Mouse (Mus musculus): ENCODE measurements at regions not wholly inside any gene's neighbourhood (a gene's known extent, or its start where the extent isn't known, plus 50 kb on each side); places are given as distances from the start of the nearest gene placed in this dataset.

- H3K9ac ChIP-seq (ENCODE audit: insufficient read depth, low read depth, low read length, poor library complexity, severe bottlenecking): no peak overlapping the region
Observed at GRCm38 (mm10) chr12:58545832-58546538, 276.9 kb upstream of the Clec14a start.

GRCm38 (mm10) chr12:58544862-58545261, 275.8 kb upstream of the Clec14a start:
- no peak overlapping the region for H3K4me3 ChIP-seq (ENCODE audit: insufficient read depth in 1 of 2, low read depth in 1 of 2, low read length in 2 of 2, poor library complexity in 1 of 2, severe bottlenecking in 1 of 2)

More at GRCm38 (mm10) chr12:58545832-58546538, 276.9 kb upstream of the Clec14a start:
- DNase-seq (ENCODE audit: low read depth, low spot score): no peak
- TF ChIP-seq ZC3H11A (IDR thresholded peaks at IDR 0.05; ENCODE audit: borderline replicate concordance, low read depth, low read length) (no peak), ZNF384 (IDR thresholded peaks at IDR 0.05; ENCODE audit: low read depth, low read length) (no peak)
- Histone ChIP-seq H3K36me3 (ENCODE audit: control insufficient read depth, insufficient read depth, low read length, poor library complexity, severe bottlenecking) (no peaks in the 10 kb centered on the region), H3K4me3 (ENCODE audit: insufficient read depth in 1 of 2, low read depth in 1 of 2, low read length in 2 of 2, poor library complexity in 1 of 2, severe bottlenecking in 1 of 2) (no peak overlapping the region), H3K4me1 (ENCODE audit: control insufficient read depth in 2 of 2, insufficient read depth in 2 of 2, low read length in 2 of 2, poor library complexity in 1 of 2) (no peaks in the 10 kb centered on the region), H3K27ac (ENCODE audit: insufficient read depth, low read depth, low read length, poor library complexity, severe bottlenecking) (no peak overlapping the region), H3K9me3 (ENCODE audit: control insufficient read depth, insufficient read depth, low read depth, low read length) (no peaks in the 10 kb centered on the region)
- in situ Hi-C loops (cut with MboI; ENCODE audit: low sequenced_read_pairs in 2 of 2, unreplicated experiment in 2 of 2): no loop called here

GRCm38 (mm10) chr12:58538305-58538719, 269.2 kb upstream of the Clec14a start:
- TF ChIP-seq MAFK (IDR thresholded peaks at IDR 0.05; ENCODE audit: insufficient read depth, low read depth, low read length): peak; percentile 98
- TF ChIP-seq ZNF384 (IDR thresholded peaks at IDR 0.05; ENCODE audit: low read depth, low read length): no peak
- no peaks in the 10 kb centered on the region for H3K36me3 ChIP-seq (ENCODE audit: control insufficient read depth, insufficient read depth, low read length, poor library complexity, severe bottlenecking)
- no peaks in the 10 kb centered on the region for H3K4me1 ChIP-seq (ENCODE audit: control insufficient read depth in 2 of 2, insufficient read depth in 2 of 2, low read length in 2 of 2, poor library complexity in 1 of 2)
- no peak overlapping the region for H3K27ac ChIP-seq (ENCODE audit: insufficient read depth, low read depth, low read length, poor library complexity, severe bottlenecking)
- DNase-seq (ENCODE audit: low read depth, low spot score): no peak
- in situ Hi-C loops (cut with MboI; ENCODE audit: low sequenced_read_pairs in 2 of 2, unreplicated experiment in 2 of 2): no loop called here
- H3K4me3 ChIP-seq (ENCODE audit: insufficient read depth in 1 of 2, low read depth in 1 of 2, low read length in 2 of 2, poor library complexity in 1 of 2, severe bottlenecking in 1 of 2): no peak overlapping the region
- no peaks in the 10 kb centered on the region for H3K9me3 ChIP-seq (ENCODE audit: control insufficient read depth, insufficient read depth, low read depth, low read length)
- H3K9ac ChIP-seq (ENCODE audit: insufficient read depth, low read depth, low read length, poor library complexity, severe bottlenecking): no peak overlapping the region

More at GRCm38 (mm10) chr12:58544862-58545261, 275.8 kb upstream of the Clec14a start:
- DNase-seq (ENCODE audit: low read depth, low spot score): no peak
- TF ChIP-seq ZC3H11A (IDR thresholded peaks at IDR 0.05; ENCODE audit: borderline replicate concordance, low read depth, low read length): no peak
- TF ChIP-seq ZNF384 (IDR thresholded peaks at IDR 0.05; ENCODE audit: low read depth, low read length): no peak
- no peaks in the 10 kb centered on the region for H3K4me1 ChIP-seq (ENCODE audit: control insufficient read depth in 2 of 2, insufficient read depth in 2 of 2, low read length in 2 of 2, poor library complexity in 1 of 2)
- no peaks in the 10 kb centered on the region for H3K36me3 ChIP-seq (ENCODE audit: control insufficient read depth, insufficient read depth, low read length, poor library complexity, severe bottlenecking)
- no peaks in the 10 kb centered on the region for H3K9me3 ChIP-seq (ENCODE audit: control insufficient read depth, insufficient read depth, low read depth, low read length)
- in situ Hi-C loops (cut with MboI; ENCODE audit: low sequenced_read_pairs in 2 of 2, unreplicated experiment in 2 of 2): no loop called here
- H3K27ac ChIP-seq (ENCODE audit: insufficient read depth, low read depth, low read length, poor library complexity, severe bottlenecking): no peak overlapping the region
- no peak overlapping the region for H3K9ac ChIP-seq (ENCODE audit: insufficient read depth, low read depth, low read length, poor library complexity, severe bottlenecking)

GRCm38 (mm10) chr12:58537833-58538232, 268.7 kb upstream of the Clec14a start:
- no peaks in the 10 kb centered on the region for H3K4me1 ChIP-seq (ENCODE audit: control insufficient read depth in 2 of 2, insufficient read depth in 2 of 2, low read length in 2 of 2, poor library complexity in 1 of 2)
- H3K9me3 ChIP-seq (ENCODE audit: control insufficient read depth, insufficient read depth, low read depth, low read length): no peaks in the 10 kb centered on the region
- no peaks in the 10 kb centered on the region for H3K36me3 ChIP-seq (ENCODE audit: control insufficient read depth, insufficient read depth, low read length, poor library complexity, severe bottlenecking)
- H3K27ac ChIP-seq (ENCODE audit: insufficient read depth, low read depth, low read length, poor library complexity, severe bottlenecking): no peak overlapping the region
- no peak overlapping the region for H3K9ac ChIP-seq (ENCODE audit: insufficient read depth, low read depth, low read length, poor library complexity, severe bottlenecking)
- no peak for DNase-seq (ENCODE audit: low read depth, low spot score)
- no peak overlapping the region for H3K4me3 ChIP-seq (ENCODE audit: insufficient read depth in 1 of 2, low read depth in 1 of 2, low read length in 2 of 2, poor library complexity in 1 of 2, severe bottlenecking in 1 of 2)
- TF ChIP-seq ZC3H11A (IDR thresholded peaks at IDR 0.05; ENCODE audit: borderline replicate concordance, low read depth, low read length) (no peak), ZNF384 (IDR thresholded peaks at IDR 0.05; ENCODE audit: low read depth, low read length) (no peak)
- in situ Hi-C loops (cut with MboI; ENCODE audit: low sequenced_read_pairs in 2 of 2, unreplicated experiment in 2 of 2): no loop called here

- DNase-seq (ENCODE audit: low read depth, low spot score): no peak
- H3K36me3 ChIP-seq (ENCODE audit: control insufficient read depth, insufficient read depth, low read length, poor library complexity, severe bottlenecking): no peaks in the 10 kb centered on the region
- no peaks in the 10 kb centered on the region for H3K4me1 ChIP-seq (ENCODE audit: control insufficient read depth in 2 of 2, insufficient read depth in 2 of 2, low read length in 2 of 2, poor library complexity in 1 of 2)
- TF ChIP-seq CHD2 (IDR thresholded peaks at IDR 0.05; ENCODE audit: low read depth, low read length) (no peak), HCFC1 (IDR thresholded peaks at IDR 0.05; ENCODE audit: borderline replicate concordance, insufficient read depth, low read length) (no peak), MAFK (IDR thresholded peaks at IDR 0.05; ENCODE audit: insufficient read depth, low read depth, low read length) (no peak), ZNF384 (IDR thresholded peaks at IDR 0.05; ENCODE audit: low read depth, low read length) (no peak), ZC3H11A (IDR thresholded peaks at IDR 0.05; ENCODE audit: borderline replicate concordance, low read depth, low read length) (no peak)
- no peaks in the 10 kb centered on the region for H3K9me3 ChIP-seq (ENCODE audit: control insufficient read depth, insufficient read depth, low read depth, low read length)
- H3K27ac ChIP-seq (ENCODE audit: insufficient read depth, low read depth, low read length, poor library complexity, severe bottlenecking): no peak overlapping the region
- H3K9ac ChIP-seq (ENCODE audit: insufficient read depth, low read depth, low read length, poor library complexity, severe bottlenecking): no peak overlapping the region
- in situ Hi-C loops (cut with MboI; ENCODE audit: low sequenced_read_pairs in 2 of 2, unreplicated experiment in 2 of 2): no loop called here
- no peak overlapping the region for H3K4me3 ChIP-seq (ENCODE audit: insufficient read depth in 1 of 2, low read depth in 1 of 2, low read length in 2 of 2, poor library complexity in 1 of 2, severe bottlenecking in 1 of 2)
Observed at GRCm38 (mm10) chr12:58536381-58536992, 267.4 kb upstream of the Clec14a start.
